In the genomic region with DNA sequence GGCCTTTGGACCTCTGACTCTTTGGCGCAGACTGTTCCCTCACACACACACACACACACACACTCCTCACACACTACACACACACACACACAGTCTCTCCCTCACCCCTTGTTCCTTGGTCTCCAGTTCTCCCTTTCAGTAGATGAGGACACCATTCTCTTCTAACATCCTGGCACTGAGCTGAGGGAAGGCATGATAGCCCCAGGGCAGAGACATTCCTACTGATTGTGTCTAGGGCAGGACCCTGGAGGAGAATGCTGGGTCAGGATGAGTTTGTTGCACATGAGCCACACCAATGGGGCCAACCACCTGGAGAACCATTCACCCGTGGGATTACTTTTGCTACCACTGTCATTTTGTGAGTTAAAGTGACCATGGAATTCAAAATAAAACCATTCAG, we compare ENCODE assay signal across 19 mouse cellular contexts. TPM values are rescaled to one million over a fixed set of nuclear protein-coding genes. Genes with fewer than 3 reads are reported as not detected.
DNase-seq lines count a peak whose midpoint lies in the region; TF ChIP-seq lines count a peak whose summit lies in the region.
"Had no signal": no experiment of that assay in that cellular context is flagged by ENCODE, and none has a peak within 500 bp of the region (broad histone marks: within the 10 kb centered on the region; RNA-seq: fewer than 3 reads in every experiment).

No protein-coding gene starts in this region.

- DNase-seq in 3T3-L1 (ENCODE audit: low read depth, low spot score) = peak; percentile 73
- peak; percentile 27 for DNase-seq in NIH3T3 (ENCODE audit: low read depth)
- DNase-seq in gastrocnemius, postnatal 4 days (ENCODE audit: low spot score in 2 of 2) = no peak
- no peak for DNase-seq in kidney, adult 18-20 months
- DNase-seq: adrenal gland, adult 8-10 months; adrenal gland, postnatal 14 days; adrenal gland, postnatal 36 days; cerebellum, adult 11-12 months; cerebellum, adult 2 months; cerebellum, adult 9-10 months; cerebellum, postnatal 10 days; cerebellum, postnatal 25 days; forebrain, postnatal 0 days had no signal

- H3K4me3 ChIP-seq in embryonic fibroblast, embryonic 13.5 days (ENCODE audit: insufficient read depth, low read length) = no peak overlapping the region
- H3K4me3 ChIP-seq: embryonic facial prominence, embryonic 10.5 days; embryonic facial prominence, embryonic 12.5 days; erythroblast, embryonic 14.5 days; forebrain, embryonic 10.5 days; forebrain, embryonic 12.5 days had no signal

- no peak for TF ChIP-seq CTCF in embryonic fibroblast, embryonic 13.5 days (IDR thresholded peaks at IDR 0.05; ENCODE audit: borderline replicate concordance, insufficient read depth, low read length)

- TF ChIP-seq POLR2A in embryonic fibroblast, embryonic 13.5 days (IDR thresholded peaks at IDR 0.05; ENCODE audit: low read depth, low read length) = no peak

- H3K27ac ChIP-seq in embryonic fibroblast, embryonic 13.5 days (ENCODE audit: insufficient read depth, low read length) = peak overlapping the region; percentile 8; the same call in 1 of the 2 replicates
- H3K27ac ChIP-seq: embryonic facial prominence, embryonic 10.5 days; embryonic facial prominence, embryonic 12.5 days; forebrain, embryonic 10.5 days; forebrain, embryonic 12.5 days had no signal

- peaks cover 13% of the 10 kb centered on the region for H3K4me1 ChIP-seq in embryonic fibroblast, embryonic 13.5 days (ENCODE audit: control insufficient read depth, insufficient read depth, low read length)

RNA-seq across cellular contexts. Expression of a gene that starts 41.4 kb away (rescaled TPM):
- polyA plus RNA-seq in embryonic fibroblast, embryonic 13.5 days (2011; ENCODE audit: insufficient read length, low read depth, missing spikeins) = 1,011 and 1,281 TPM in 2 replicates
- total RNA-seq in gastrocnemius, postnatal 4 days (2021) = 100 to 1,000 TPM; 434 to 436 TPM

Comparison
In these comparisons a context has a peak if more than half of its experiments do, and no peak if none do; other contexts are left out.
1. DNase-seq: peak in 3T3-L1 (single experiment) and NIH3T3 (single experiment); none in gastrocnemius, postnatal 4 days (0 of 2) and kidney, adult 18-20 months (single experiment).